Mouse (Mus musculus) hindbrain, embryonic 10.5 days (tissue): ENCODE measurements around the gene P4ha3. TPM values are rescaled to one million over a fixed set of nuclear protein-coding genes. Genes with fewer than 3 reads are reported as not detected.

Experiments
- DNase-seq: peaks from one replicate; pipeline ENCODE4 v3.0.0-alpha.2; 2017; ENCODE audit warnings: low spot score
- H3K27ac ChIP-seq: fragments of 300-500 bp; sonication (generic); 2 replicates; pipeline ENCODE4 v1.5.1; 2016; ENCODE audit warnings: mild to moderate bottlenecking, moderate library complexity
- H3K27me3 ChIP-seq: fragments of 300-500 bp; sonication (generic); 2 replicates; pipeline ENCODE4 v1.6.1; 2016; ENCODE audit warnings: mild to moderate bottlenecking; ENCODE audit not compliant: poor library complexity, insufficient read depth, severe bottlenecking
- H3K36me3 ChIP-seq: fragments of 300-500 bp; sonication (generic); 2 replicates; pipeline ENCODE4 v1.6.1; 2016; ENCODE audit warnings: mild to moderate bottlenecking, moderate library complexity
- H3K4me1 ChIP-seq: fragments of 300-500 bp; sonication (generic); replicated peaks from 2 replicates; pipeline ENCODE4 v1.6.1; 2016; ENCODE audit warnings: mild to moderate bottlenecking
- H3K4me3 ChIP-seq: fragments of 300-500 bp; sonication (generic); 2 replicates; pipeline ENCODE4 v1.5.1; 2016; ENCODE audit warnings: mild to moderate bottlenecking, moderate library complexity
- H3K9me3 ChIP-seq: fragments of 300-500 bp; sonication (generic); 2 replicates; pipeline ENCODE4 v1.6.1; 2016; ENCODE audit warnings: mild to moderate bottlenecking, moderate library complexity
- WGBS: fragments of 180-500 bp; shearing (Covaris S2); methylation state at CpG from one replicate; pipeline ENCODE4 v1.1.7; 2016; 5-methylcytosine and 5-hydroxymethylcytosine counted together
- polyA plus RNA-seq: library from polyadenylated mRNA; unstranded; fragments of >200 nt; fragmentation: Nextera tagmentation; extraction: Ambion mirVana; gene quantifications from 2 replicates; pipeline ENCODE4 v1.2.1, GENCODE M21; 2016

P4ha3 gene
- polyA plus RNA-seq, 1 experiment from 2014 or later: 3.5 TPM

GRCm38 (mm10) chr7:100283298-100283697 lies 2.0 kb upstream of the P4ha3 start:
- WGBS: 32% methylated on average over 3 of the region's 3 CpGs
- Histone ChIP-seq H3K27me3 (peaks cover 41% of the 10 kb centered on the region), H3K9me3 (no peaks in the 10 kb centered on the region), H3K4me3 (no peak overlapping the region), H3K36me3 (no peaks in the 10 kb centered on the region), H3K27ac (no peak overlapping the region), H3K4me1 (peaks cover 31% of the 10 kb centered on the region)
- DNase-seq: no peak

GRCm38 (mm10) chr7:100287748-100288578 lies 2.6 kb downstream of the P4ha3 start:
- no peaks in the 10 kb centered on the region for H3K9me3 ChIP-seq
- H3K4me3 ChIP-seq: peak overlapping the region; percentile 2; the same call in 1 of the 2 replicates
- no peaks in the 10 kb centered on the region for H3K36me3 ChIP-seq
- H3K27ac ChIP-seq: peak overlapping the region; percentile 81
- 42% methylated on average over 7 of the region's 7 CpGs for WGBS
- DNase-seq: peak; percentile 55
- H3K4me1 ChIP-seq: peaks cover 35% of the 10 kb centered on the region
- peaks cover 50% of the 10 kb centered on the region for H3K27me3 ChIP-seq

- peaks cover 50% of the 10 kb centered on the region for H3K27me3 ChIP-seq
- WGBS: 37% methylated on average over 11 of the region's 11 CpGs
- peak overlapping the region; percentile 2; the same call in 1 of the 2 replicates for H3K4me3 ChIP-seq
Observed at GRCm38 (mm10) chr7:100288622-100289021, 3.3 kb downstream of the P4ha3 start.

GRCm38 (mm10) chr7:100293546-100293945 lies 8.2 kb downstream of the P4ha3 start:
- Histone ChIP-seq H3K4me3 (no peak overlapping the region), H3K36me3 (no peaks in the 10 kb centered on the region), H3K27ac (no peak overlapping the region), H3K27me3 (peaks cover 12% of the 10 kb centered on the region), H3K9me3 (no peaks in the 10 kb centered on the region), H3K4me1 (peaks cover 6% of the 10 kb centered on the region)
- no peak for DNase-seq
- 87% methylated on average over 8 of the region's 8 CpGs for WGBS

More at GRCm38 (mm10) chr7:100288622-100289021, 3.3 kb downstream of the P4ha3 start:
- peak overlapping the region; percentile 81 for H3K27ac ChIP-seq
- DNase-seq: peak; percentile 35
- no peaks in the 10 kb centered on the region for H3K9me3 ChIP-seq
- no peaks in the 10 kb centered on the region for H3K36me3 ChIP-seq
- H3K4me1 ChIP-seq: peaks cover 30% of the 10 kb centered on the region

- H3K9me3 ChIP-seq: no peaks in the 10 kb centered on the region
- H3K27me3 ChIP-seq: no peaks in the 10 kb centered on the region
- no peak for DNase-seq
- peaks cover 6% of the 10 kb centered on the region for H3K4me1 ChIP-seq
- H3K36me3 ChIP-seq: no peaks in the 10 kb centered on the region
- H3K4me3 ChIP-seq: no peak overlapping the region
- WGBS: 91% methylated on average over 2 of the region's 2 CpGs
- no peak overlapping the region for H3K27ac ChIP-seq
Observed at GRCm38 (mm10) chr7:100295745-100296144, 10.4 kb downstream of the P4ha3 start.

GRCm38 (mm10) chr7:100296699-100297098 lies 11.4 kb downstream of the P4ha3 start:
- Histone ChIP-seq H3K4me1 (peaks cover 9% of the 10 kb centered on the region), H3K27me3 (no peaks in the 10 kb centered on the region), H3K36me3 (no peaks in the 10 kb centered on the region), H3K27ac (no peak overlapping the region), H3K4me3 (no peak overlapping the region), H3K9me3 (no peaks in the 10 kb centered on the region)
- DNase-seq: no peak
- WGBS: 87% methylated on average over 6 of the region's 6 CpGs

GRCm38 (mm10) chr7:100298861-100299510 lies 13.7 kb downstream of the P4ha3 start:
- H3K27ac ChIP-seq: no peak overlapping the region
- no peak for DNase-seq
- WGBS: 80% methylated on average over 14 of the region's 14 CpGs
- no peak overlapping the region for H3K4me3 ChIP-seq
- no peaks in the 10 kb centered on the region for H3K36me3 ChIP-seq
- H3K4me1 ChIP-seq: peaks cover 9% of the 10 kb centered on the region
- H3K9me3 ChIP-seq: no peaks in the 10 kb centered on the region
- H3K27me3 ChIP-seq: no peaks in the 10 kb centered on the region

- H3K27me3 ChIP-seq: no peaks in the 10 kb centered on the region
- H3K9me3 ChIP-seq: no peaks in the 10 kb centered on the region
- H3K36me3 ChIP-seq: no peaks in the 10 kb centered on the region
- H3K27ac ChIP-seq: no peak overlapping the region
- no peak for DNase-seq
- peaks cover 9% of the 10 kb centered on the region for H3K4me1 ChIP-seq
- WGBS: 70% methylated on average over 3 of the region's 3 CpGs
- no peak overlapping the region for H3K4me3 ChIP-seq
Observed at GRCm38 (mm10) chr7:100301390-100301789, 16.1 kb downstream of the P4ha3 start.

DNA sequence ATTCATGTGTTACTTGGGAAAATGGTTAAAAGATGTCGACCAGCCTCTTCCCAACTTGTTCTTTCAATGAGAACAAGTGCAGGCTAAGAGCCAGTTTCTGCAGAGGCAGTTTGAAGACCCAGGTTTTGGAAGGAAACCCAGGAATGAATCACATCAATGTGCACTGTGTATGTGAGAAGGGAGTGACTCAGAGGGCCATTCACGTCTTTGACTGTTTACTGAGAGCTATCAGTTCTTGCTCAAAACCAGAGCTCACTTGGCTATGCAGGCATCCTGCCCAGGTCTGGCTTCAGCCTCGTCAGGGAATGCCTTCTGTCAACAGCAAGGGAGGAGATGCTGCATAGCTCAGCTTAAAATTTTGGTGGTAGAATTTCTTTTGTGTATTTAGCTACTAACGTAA lies 17.0 kb downstream of the P4ha3 start:
- Histone ChIP-seq H3K27me3 (no peaks in the 10 kb centered on the region), H3K9me3 (no peaks in the 10 kb centered on the region), H3K27ac (no peak overlapping the region), H3K36me3 (no peaks in the 10 kb centered on the region), H3K4me3 (no peak overlapping the region), H3K4me1 (peaks cover 12% of the 10 kb centered on the region)
- no peak for DNase-seq
- WGBS: 75% methylated on average over 4 of the region's 4 CpGs

- Histone ChIP-seq H3K9me3 (no peaks in the 10 kb centered on the region), H3K4me1 (peaks cover 41% of the 10 kb centered on the region), H3K27ac (no peak overlapping the region), H3K36me3 (no peaks in the 10 kb centered on the region), H3K27me3 (no peaks in the 10 kb centered on the region), H3K4me3 (no peak overlapping the region)
- WGBS: 89% methylated on average over 9 of the region's 9 CpGs
- no peak for DNase-seq
Observed at GRCm38 (mm10) chr7:100305894-100306293, 20.6 kb downstream of the P4ha3 start.

- peak overlapping the region; percentile 50; the same call in 1 of the 2 replicates for H3K27ac ChIP-seq
- DNase-seq: peak; percentile 31
- 71% methylated on average over 6 of the region's 6 CpGs for WGBS
Observed at GRCm38 (mm10) chr7:100307872-100308653, 22.7 kb downstream of the P4ha3 start.

DNA sequence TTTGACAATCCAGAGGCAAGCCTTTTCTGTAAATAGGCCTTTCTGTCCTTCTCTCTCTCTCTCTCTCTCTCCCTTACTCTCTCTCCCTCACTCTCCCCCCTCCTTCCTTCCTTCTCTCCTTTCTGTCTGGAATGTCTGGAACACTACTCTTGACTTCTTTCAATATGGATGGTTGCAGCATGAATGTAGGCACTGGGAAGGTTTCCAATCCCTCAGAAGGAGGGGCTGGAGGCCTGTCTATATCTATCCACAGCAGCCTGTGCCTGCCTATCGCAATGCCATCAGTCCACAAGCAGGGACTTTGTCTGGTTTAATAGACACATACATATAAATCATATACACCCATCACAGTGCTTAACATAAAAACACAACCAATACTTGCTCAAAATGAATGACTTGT lies 23.9 kb downstream of the P4ha3 start:
- no peak for DNase-seq
- Histone ChIP-seq H3K36me3 (no peaks in the 10 kb centered on the region), H3K4me1 (peaks cover 46% of the 10 kb centered on the region), H3K9me3 (no peaks in the 10 kb centered on the region), H3K27me3 (no peaks in the 10 kb centered on the region), H3K4me3 (no peak overlapping the region), H3K27ac (peak overlapping the region; percentile 79)
- 78% methylated on average over 1 of the region's 1 CpGs for WGBS

More at GRCm38 (mm10) chr7:100307872-100308653, 22.7 kb downstream of the P4ha3 start:
- H3K4me3 ChIP-seq: no peak overlapping the region
- H3K9me3 ChIP-seq: no peaks in the 10 kb centered on the region
- peaks cover 46% of the 10 kb centered on the region for H3K4me1 ChIP-seq
- no peaks in the 10 kb centered on the region for H3K36me3 ChIP-seq
- no peaks in the 10 kb centered on the region for H3K27me3 ChIP-seq
